Mouse (Mus musculus): Measurements from ENCODE around the gene Hoxd11.

Gene Hoxd11

DNA sequence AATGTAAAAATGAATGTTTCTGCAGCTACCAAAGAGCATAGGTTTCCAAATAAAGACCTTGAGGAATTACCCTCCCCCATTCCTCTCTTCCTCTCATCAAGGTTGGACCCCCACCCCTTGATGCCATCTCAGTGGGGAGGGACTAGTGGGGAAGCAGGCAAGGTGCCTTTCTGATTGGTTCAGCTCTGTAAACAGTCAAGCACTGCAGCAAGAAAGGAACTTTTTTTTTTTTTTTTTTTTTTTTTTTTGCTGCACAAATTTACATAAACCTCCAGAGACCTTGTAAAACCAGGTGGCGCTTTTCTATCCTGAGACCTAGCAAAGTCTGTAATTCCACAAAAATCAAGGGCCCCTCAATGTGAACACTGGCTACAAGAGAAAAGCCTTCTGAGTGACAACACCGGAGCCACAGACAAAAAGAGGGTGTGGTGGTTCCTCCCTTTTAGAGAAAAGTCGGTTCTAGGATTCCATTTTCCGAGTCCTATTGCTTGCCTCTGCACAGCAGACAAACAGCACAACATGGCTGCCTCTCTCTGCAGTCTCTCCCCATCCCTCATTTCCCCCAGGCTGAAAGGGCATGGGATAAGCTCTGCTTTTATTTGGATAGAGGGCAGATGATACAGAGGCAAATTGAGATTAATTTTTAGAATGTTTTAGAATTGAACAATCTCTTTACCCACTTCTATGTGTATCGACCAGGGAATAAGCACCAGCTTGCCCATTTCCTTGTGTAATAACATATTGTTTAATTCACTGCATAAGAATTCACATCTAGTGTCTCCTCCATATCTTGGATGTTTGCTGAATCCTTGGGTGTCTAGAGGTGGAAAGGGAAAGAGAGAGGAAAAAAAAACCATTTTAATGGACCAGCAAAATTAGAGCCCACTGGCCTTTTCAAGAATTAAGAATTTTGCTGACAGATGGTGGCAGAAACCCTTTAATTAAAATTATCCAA is 30.4 kb downstream of the Hoxd11 start:
- no peak for DNase-seq (ENCODE audit: low spot score)

DNA sequence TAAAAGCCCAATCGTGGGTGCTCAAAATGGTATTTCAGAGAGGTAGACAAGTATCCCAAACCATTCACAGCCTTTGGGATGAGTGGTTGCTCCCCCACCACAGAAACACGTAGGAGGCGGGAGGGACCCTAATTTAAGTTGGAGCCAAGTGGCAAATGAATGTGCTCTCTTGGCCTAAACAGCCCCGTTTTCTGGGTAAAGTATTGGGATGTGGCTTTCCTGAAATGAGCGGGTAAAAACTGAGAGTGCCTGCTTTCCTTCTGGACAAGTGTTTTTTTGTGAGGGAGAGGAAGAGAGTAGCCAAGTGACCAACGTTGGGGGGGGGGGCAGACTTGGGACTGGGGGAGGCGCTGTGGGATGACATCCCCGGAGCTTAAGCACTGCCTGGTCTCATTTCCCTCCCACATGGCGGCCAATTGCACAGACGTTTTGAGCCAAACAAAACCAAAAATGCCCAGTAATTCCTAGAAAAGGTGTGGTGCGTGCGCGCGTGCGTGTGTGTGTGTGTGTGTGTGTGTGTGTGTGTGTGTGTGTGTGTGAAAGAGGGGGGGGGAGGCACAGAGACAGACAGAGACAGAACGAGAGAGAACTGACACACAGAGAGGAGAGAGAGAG is 31.7 kb downstream of the Hoxd11 start:
- no peak for DNase-seq (ENCODE audit: low spot score)

DNA sequence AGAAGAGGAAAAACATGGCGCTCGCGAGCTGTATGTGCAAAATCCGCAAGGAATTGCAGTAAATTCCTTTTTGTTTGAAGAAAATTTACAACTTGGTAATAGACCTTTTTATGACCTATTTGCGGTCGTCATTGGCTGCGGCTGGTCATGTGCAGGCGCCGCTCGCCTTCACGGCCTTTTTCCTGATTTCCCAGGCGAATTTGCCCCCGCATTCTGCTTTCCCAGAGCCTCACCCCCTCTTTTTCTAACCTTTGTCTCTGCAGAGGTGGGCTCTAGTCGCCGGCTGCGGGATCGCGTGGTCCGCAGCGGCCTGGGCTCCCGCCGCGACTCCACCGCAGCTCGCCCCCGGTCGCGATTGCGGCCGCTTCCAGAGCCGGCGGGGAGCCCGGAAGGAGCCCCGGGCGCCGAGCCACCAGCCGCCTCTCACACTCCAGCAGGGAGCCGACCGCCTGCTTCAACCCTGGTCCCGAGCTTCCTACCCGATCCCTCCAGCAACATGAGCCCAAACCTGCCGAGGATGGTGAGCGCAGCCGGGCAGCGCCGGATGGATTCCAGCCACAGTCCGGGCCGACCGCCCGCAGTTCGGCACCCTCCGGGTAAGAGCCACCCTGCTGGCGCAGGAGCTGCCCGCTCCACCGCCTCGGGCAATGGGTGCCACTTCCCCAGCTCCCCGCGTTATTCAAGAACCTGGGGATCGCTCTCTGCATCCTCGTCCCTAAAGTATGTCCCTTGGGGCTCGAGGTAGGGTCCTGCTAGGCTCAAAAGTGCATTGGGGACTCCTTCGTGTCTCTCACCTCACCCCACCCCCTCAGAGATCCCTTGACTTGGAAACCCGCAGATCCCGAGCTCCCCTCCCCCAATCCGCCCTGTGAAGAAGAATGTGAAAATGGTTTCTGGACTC is 32.6 kb downstream of the Hoxd11 start, which contains the start of the genes Hoxd3 and Hoxd4:
Gene Hoxd3, plus strand, starts transcription at position 207 of the 901 bp plus-strand sequence.
Gene Hoxd4, plus strand, starts transcription at position 209 of the 901 bp plus-strand sequence.
- no peak for DNase-seq (ENCODE audit: low spot score)

GRCm38 (mm10) chr2:74713239-74714150 is 34.1 kb downstream of the Hoxd11 start:
- DNase-seq (ENCODE audit: low spot score), result no peak

GRCm38 (mm10) chr2:74714156-74714789 is 34.9 kb downstream of the Hoxd11 start:
- no peak for DNase-seq (ENCODE audit: low spot score)

GRCm38 (mm10) chr2:74714881-74715280 is 35.5 kb downstream of the Hoxd11 start:
- no peak for DNase-seq (ENCODE audit: low spot score)

GRCm38 (mm10) chr2:74715504-74716241 is 36.3 kb downstream of the Hoxd11 start:
- no peak for DNase-seq (ENCODE audit: low spot score)

GRCm38 (mm10) chr2:74720384-74720783 is 41.0 kb downstream of the Hoxd11 start:
- DNase-seq (ENCODE audit: low spot score), result no peak

GRCm38 (mm10) chr2:74720955-74721491 is 41.7 kb downstream of the Hoxd11 start:
- DNase-seq (ENCODE audit: low spot score), result no peak

DNA sequence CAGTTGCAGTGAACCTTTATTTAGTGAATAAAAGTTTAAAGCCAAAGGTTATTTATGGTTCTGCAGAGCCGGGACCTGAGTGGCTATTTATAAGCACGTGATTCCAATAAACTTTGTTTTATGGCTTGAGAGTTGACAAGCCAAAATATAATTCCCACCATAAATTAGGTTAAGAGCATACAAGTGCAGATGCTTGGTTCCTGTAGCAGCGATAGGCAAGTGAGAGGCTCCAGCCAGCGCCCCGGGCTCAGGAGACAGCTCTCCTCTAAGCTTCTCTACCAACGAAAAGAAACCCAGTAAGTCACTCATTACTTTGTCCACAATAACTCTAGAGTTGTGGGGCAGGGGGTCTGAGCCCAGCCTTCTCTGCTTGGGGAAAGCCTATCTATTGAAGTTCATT is 42.5 kb downstream of the Hoxd11 start:
- no peak for DNase-seq (ENCODE audit: low spot score)

- no peak for DNase-seq (ENCODE audit: low spot score)
These were observed 43.6 kb downstream of the Hoxd11 start for GRCm38 (mm10) chr2:74722949-74723348.

GRCm38 (mm10) chr2:74724244-74725015 is 45.1 kb downstream of the Hoxd11 start:
- no peak for DNase-seq (ENCODE audit: low spot score)

DNA sequence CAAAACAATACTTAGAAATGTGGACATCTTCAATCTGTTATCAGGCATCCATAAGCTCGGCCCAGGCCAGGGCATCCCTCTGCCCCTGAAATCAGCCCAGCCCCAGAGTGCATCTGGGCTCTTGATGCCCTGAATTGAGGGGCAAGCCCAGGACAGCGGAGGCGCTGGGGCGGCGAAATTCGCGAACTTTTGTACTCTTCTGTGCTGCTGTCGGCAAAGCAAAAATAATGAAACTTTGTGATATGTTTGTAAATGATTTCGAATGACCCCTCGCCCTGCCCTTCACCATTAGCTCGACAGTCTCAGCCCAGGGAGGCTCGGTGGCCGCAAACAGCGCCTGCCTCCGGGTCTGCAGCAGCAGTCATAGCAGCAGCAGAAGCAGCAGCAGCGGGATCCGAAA is 45.8 kb downstream of the Hoxd11 start:
- no peak for DNase-seq (ENCODE audit: low spot score)

GRCm38 (mm10) chr2:74726551-74726950 is 47.2 kb downstream of the Hoxd11 start, which contains the start of gene Gm28230:
Gene Gm28230 (plus strand): TSS chr2:74726728.
- DNase-seq (ENCODE audit: low spot score), result no peak

GRCm38 (mm10) chr2:74726973-74727639 is 47.7 kb downstream of the Hoxd11 start:
- DNase-seq (ENCODE audit: low spot score), result no peak

GRCm38 (mm10) chr2:74727640-74728302 is 48.4 kb downstream of the Hoxd11 start:
- no peak for DNase-seq (ENCODE audit: low spot score)

- DNase-seq (ENCODE audit: low spot score), result no peak
These were observed 48.9 kb downstream of the Hoxd11 start for GRCm38 (mm10) chr2:74728303-74728680.

GRCm38 (mm10) chr2:74730331-74730730 is 51.0 kb downstream of the Hoxd11 start:
- DNase-seq (ENCODE audit: low spot score), result no peak

All from spleen, adult 12 weeks (tissue).